Mouse (Mus musculus) CD8-positive naive resting alpha-beta T cell, adult 57 days (primary cell): ENCODE results near the gene Dnmt3l. TPM values are rescaled to one million over a fixed set of nuclear protein-coding genes. Genes with fewer than 3 reads are reported as not detected.

Experiments
- total RNA-seq: library from RNA; stranded (reverse); gene quantifications from one replicate; pipeline ENCODE4 v1.2.4, GENCODE M21; 2023

The Dnmt3l gene
- total RNA-seq: not detected

DNA sequence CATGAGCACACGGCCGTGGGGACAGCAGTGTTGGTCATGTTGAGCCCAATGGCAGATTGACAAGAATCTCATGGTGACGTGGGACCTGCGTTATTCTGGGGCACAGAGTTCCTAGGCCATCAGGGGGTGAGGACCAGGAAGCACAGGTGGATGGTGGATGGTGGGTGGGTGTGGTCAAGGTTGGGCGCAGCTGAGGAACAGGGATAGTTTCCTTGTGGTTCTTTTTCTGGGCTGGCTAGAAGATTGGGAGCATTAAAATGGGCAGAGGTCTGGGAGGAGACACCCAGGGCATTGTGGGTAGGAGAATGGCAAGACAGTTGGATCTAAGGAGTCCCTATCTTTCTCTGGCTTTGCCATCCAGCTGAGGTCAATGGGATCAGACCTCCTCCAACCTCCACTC is at the start of gene Dnmt3l:
Gene Dnmt3l (plus strand): TSS at position 301 of the 400 bp plus-strand sequence.

DNA sequence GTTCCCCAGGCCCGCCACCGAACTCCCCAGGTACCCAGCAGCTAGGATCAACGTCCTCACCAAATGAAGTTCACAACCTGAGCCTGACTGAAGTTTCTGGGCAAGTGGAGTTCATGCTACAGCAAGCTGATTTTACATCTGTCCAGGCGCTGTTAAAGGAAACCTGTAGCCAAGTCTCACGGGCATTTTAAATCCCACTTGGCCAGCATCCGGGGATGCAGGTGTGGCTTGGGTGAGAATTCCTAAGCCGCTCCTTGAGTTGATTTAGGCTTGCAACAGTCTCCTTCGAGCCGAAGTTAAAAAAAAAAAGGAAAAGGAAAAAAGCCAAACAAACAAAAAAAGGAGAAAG is 31.8 kb upstream of the Dnmt3l start, which contains the start of gene Pfkl:
Gene Pfkl (minus strand): TSS at position 139 of the 349 bp plus-strand sequence.

DNA sequence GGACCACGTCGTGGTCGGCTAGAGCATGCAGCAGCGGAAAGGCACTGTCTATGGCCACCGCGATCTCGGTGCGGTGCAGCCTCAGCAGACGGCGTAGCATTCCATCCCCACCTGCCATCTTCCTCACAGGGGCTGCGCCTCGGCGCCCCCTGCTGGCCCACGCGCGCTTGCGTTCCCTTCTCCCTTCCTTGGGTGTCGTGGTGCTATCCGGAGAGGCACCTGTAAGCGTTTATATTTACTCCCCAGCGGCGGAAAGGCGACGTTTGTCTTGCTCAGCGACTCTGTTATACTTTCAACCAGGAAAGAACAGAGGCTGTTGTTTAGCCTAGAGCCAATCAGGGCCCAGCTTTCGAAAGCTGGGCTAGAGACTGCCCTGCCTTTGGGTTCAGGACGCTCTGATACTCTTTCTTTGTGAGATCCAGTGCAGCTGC is 1.7 kb downstream of the Dnmt3l start, which contains the start of gene Aire:
Gene Aire (minus strand): TSS at position 205 of the 431 bp plus-strand sequence.

DNA sequence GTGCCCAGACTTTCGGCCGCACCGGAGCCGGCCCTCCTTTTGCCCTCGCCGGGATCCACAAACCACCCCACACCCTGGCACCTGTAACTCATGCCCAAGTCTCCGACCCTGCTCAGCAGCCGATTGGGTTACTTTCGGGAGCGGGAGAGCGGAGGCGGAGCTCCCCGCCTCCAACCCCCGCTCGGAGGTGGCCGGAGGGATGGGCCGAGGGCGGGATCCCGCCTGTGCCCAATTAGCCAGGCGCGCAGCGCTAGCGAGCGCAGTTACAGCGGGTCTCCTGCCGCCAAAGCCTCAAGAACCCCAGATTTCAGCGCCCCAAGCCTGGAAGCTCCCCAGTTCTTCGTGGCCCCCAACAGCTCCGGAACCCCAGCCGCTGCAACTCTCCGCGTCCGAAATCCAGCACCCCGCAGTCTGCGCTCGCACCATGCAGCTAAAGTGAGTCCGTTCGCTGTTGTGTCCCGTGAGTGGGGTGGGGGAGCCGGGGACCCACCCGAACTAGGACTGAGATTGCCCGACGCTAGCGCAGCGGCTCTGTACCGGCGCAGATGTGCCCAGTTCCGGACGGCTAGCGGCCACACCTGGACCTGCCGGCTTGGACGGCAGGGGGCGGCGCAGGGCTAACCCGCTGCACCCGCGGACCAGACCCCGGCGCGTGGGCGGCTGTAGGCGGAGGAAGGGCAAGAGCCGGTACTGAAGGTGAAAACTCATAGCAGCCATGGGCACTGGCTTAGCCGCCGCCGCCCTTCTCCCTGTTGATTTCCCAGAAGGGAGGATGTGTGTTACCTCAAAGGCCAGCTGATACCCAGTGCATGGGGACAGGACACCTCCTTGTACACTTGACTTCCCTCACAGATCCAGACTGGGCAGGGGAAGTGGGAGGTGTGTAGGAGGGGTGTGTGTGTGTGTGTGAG is 27.6 kb downstream of the Dnmt3l start, which contains the start of gene Icosl:
Gene Icosl (plus strand): TSS at position 202 of the 911 bp plus-strand sequence.

Other genes starting within 250 kb of the Dnmt3l start
- not detected for gene Gm9639, start 246.9 kb upstream of the Dnmt3l start, total RNA-seq
- not detected for gene Gm19668, start 242.8 kb upstream of the Dnmt3l start, total RNA-seq
- not detected for gene Gm9507, start 230.1 kb upstream of the Dnmt3l start, total RNA-seq
- not detected for gene Gm2696, start 227.3 kb upstream of the Dnmt3l start, total RNA-seq
- not detected for gene Krtap10-4, start 214.9 kb upstream of the Dnmt3l start, total RNA-seq
- gene Krtap10-10, start 206.0 kb upstream of the Dnmt3l start, total RNA-seq: not detected
- not detected for gene Gm36176, start 195.1 kb upstream of the Dnmt3l start, total RNA-seq
- not detected for gene Gm10318, start 189.1 kb upstream of the Dnmt3l start, total RNA-seq
- gene Gm3285, start 180.0 kb upstream of the Dnmt3l start, total RNA-seq: not detected
- not detected for gene Lrrc3, start 139.4 kb upstream of the Dnmt3l start, total RNA-seq
- 2.8 TPM for gene Trpm2, start 71.4 kb upstream of the Dnmt3l start, total RNA-seq
- 10.4 TPM for gene 1810043G02Rik, start 63.4 kb upstream of the Dnmt3l start, total RNA-seq
- 64.9 TPM for gene Pfkl, start 31.9 kb upstream of the Dnmt3l start, total RNA-seq
- 0.61 TPM for gene Aire, start 1.7 kb downstream of the Dnmt3l start, total RNA-seq
- 13.0 TPM for gene Icosl, start 27.4 kb downstream of the Dnmt3l start, total RNA-seq
- 48.0 TPM for gene D10Jhu81e, start 127.8 kb downstream of the Dnmt3l start, total RNA-seq
- gene Pwp2, start 143.2 kb downstream of the Dnmt3l start, total RNA-seq: 32.0 TPM
- gene Trappc10, start 202.7 kb downstream of the Dnmt3l start, total RNA-seq: 67.5 TPM